Mouse (Mus musculus): ENCODE results near the gene Pax5.

DNA sequence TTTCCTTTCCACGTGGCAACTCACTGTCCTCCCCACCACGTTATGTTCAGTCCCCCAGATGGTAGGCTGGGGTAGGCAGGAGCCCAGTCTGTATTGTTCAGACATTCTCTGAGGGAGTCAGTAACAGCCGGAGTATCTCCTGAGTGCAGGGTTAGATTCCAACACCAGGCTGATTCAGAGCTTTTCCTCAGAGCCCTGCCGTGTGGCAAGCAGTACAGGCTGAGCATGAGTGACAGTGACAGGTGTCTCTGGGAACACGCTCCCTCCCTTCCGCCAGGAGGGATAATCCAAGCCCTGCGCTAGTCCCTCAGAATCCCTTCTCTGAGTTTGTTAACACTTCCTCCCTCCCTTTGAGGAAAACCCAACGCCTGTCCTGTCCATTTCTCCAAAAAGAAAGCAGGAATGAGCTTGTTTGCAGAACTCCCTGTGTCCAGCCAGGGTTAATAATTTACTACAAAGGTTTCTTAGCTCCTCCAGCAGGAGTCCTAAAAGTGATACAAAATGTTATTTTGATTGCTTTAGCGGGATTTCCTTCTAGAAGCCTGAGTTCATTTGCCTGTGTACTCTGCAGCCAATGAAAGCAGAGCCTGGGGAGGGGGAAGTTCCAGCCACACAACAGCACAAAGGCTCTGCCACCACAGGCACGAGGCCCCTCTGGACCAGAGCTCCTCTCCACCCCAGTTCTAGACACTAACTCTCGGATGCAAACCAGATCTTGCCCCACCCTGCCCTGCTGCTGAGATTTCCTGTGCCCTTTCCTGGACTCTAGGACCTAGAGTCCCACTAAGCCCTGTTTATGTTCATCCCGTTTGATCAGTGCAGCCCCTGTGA, 76.4 kb downstream of the Pax5 start:
- no peak for TF ChIP-seq CTCF (IDR thresholded peaks at IDR 0.05; ENCODE audit: control insufficient read depth, insufficient read depth, insufficient read length)
- no peak for TF ChIP-seq MAX (IDR thresholded peaks at IDR 0.05)
- TF ChIP-seq MYOD1 (IDR thresholded peaks at IDR 0.05; ENCODE audit: control insufficient read depth, insufficient read length, low read depth): peak; percentile 98
- TF ChIP-seq CEBPB (IDR thresholded peaks at IDR 0.05; ENCODE audit: low read depth): no peak
- no peak for TF ChIP-seq USF1 (IDR thresholded peaks at IDR 0.05; ENCODE audit: low read depth)
- TF ChIP-seq FOSL1 (IDR thresholded peaks at IDR 0.05; ENCODE audit: insufficient read depth, low read length, poor library complexity, severe bottlenecking): no peak
- TF ChIP-seq MYOG (IDR thresholded peaks at IDR 0.05; ENCODE audit: control insufficient read depth, extremely low read depth, insufficient read length): no peak
